Mouse (Mus musculus) heart, adult 2 months (tissue): ENCODE data around the gene Ccdc8. TPM values are rescaled to one million over a fixed set of nuclear protein-coding genes. Genes with fewer than 3 reads are reported as not detected.

ENCODE experiments used
- DNase-seq, 2 experiments: peaks; one replicate each; pipeline ENCODE4 v3.0.0; 2021
- H3K27ac ChIP-seq: fragments of 200-600 bp; 2 replicates; pipeline ENCODE4 v1.8.1; 2022
- H3K27me3 ChIP-seq: fragments of 200-500 bp; 2 replicates; pipeline ENCODE4 v1.6.1; 2012; ENCODE audit warnings: mild to moderate bottlenecking, low read length, inconsistent platforms, mixed read lengths; ENCODE audit not compliant: control insufficient read depth, insufficient read depth
- H3K36me3 ChIP-seq: fragments of 200-500 bp; 2 replicates; pipeline ENCODE4 v1.6.1; 2012; ENCODE audit warnings: low read length, inconsistent platforms; ENCODE audit not compliant: control insufficient read depth, insufficient read depth
- H3K4me1 ChIP-seq: fragments of 200-500 bp; 2 replicates; pipeline ENCODE4 v1.6.1; 2011; ENCODE audit warnings: low read length; ENCODE audit not compliant: control insufficient read depth, insufficient read depth
- H3K4me3 ChIP-seq: fragments of 200-600 bp; 2 replicates; pipeline ENCODE4 v1.8.1; 2022
- H3K79me2 ChIP-seq: fragments of 200-500 bp; replicated peaks from 2 replicates; pipeline ENCODE4 v1.6.1; 2012; ENCODE audit warnings: mild to moderate bottlenecking, inconsistent platforms, low read length, moderate library complexity, mixed read lengths; ENCODE audit not compliant: control insufficient read depth, insufficient read depth
- H3K9ac ChIP-seq: fragments of 200-500 bp; 2 replicates; pipeline ENCODE4 v1.6.1; 2012; ENCODE audit warnings: low read depth, mild to moderate bottlenecking, control low read depth, inconsistent platforms, low read length, mixed read lengths
- CTCF ChIP-seq: fragments of 200-600 bp; IDR thresholded peaks from 2 replicates; pipeline ENCODE4 v1.8.1; 2022; ENCODE audit warnings: antibody characterized with exemption, mild to moderate bottlenecking, moderate library complexity
- EP300 ChIP-seq: fragments of 200-500 bp; IDR thresholded peaks from 2 replicates; pipeline ENCODE4 v1.6.1; 2011; ENCODE audit warnings: low read depth, low read length, control low read depth; ENCODE audit not compliant: insufficient read depth
- POLR2A ChIP-seq: fragments of 200-500 bp; IDR thresholded peaks from 2 replicates; pipeline ENCODE4 v1.6.1; 2011; ENCODE audit warnings: mild to moderate bottlenecking, low read depth, low read length, control low read depth; ENCODE audit not compliant: insufficient read depth
- WGBS: fragments of 180-500 bp; shearing (Covaris S2); methylation state at CpG from one replicate; pipeline ENCODE4 v1.1.7; 2018; 5-methylcytosine and 5-hydroxymethylcytosine counted together
- intact Hi-C: fragments of 180-260 bp; cut with DNase I; formaldehyde crosslinking; loops from one replicate; pipeline ENCODE4 v1.15.1; 2025
- polyA plus RNA-seq: library from polyadenylated mRNA; depleted of rRNA; stranded (reverse); fragments of >200 nt; gene quantifications from 2 replicates; pipeline ENCODE4 v1.2.3, GENCODE M21; 2012
- total RNA-seq, 2 experiments: library from RNA; stranded (reverse); gene quantifications; 2 replicates each; pipeline ENCODE4 v1.2.3; 2021

The Ccdc8 gene
- total and polyA plus RNA-seq, 3 experiments = 2.7 to 4.4 (median 4.0) TPM

- peaks cover 39% of the 10 kb centered on the region for H3K4me1 ChIP-seq
- no peaks in the 10 kb centered on the region for H3K27me3 ChIP-seq
- H3K36me3 ChIP-seq = peaks cover 2% of the 10 kb centered on the region
- H3K9ac ChIP-seq = peak overlapping the region; percentile 15
- no peak for TF ChIP-seq CTCF
- TF ChIP-seq POLR2A = no peak
- no peak for TF ChIP-seq EP300
- DNase-seq = peak in 1 of 2 experiments; percentile 36
- H3K79me2 ChIP-seq = peaks cover 12% of the 10 kb centered on the region; the same call in 1 of the 2 replicates
- H3K4me3 ChIP-seq = no peak overlapping the region
- intact Hi-C loops = no loop called here
- WGBS = 4% methylated on average over 4 of the region's 4 CpGs
- peak overlapping the region; percentile 71 for H3K27ac ChIP-seq
These were observed 31.2 kb downstream of the Ccdc8 start for GRCm38 (mm10) chr7:17023701-17024100.

- Histone ChIP-seq H3K4me3 (no peak overlapping the region), H3K9ac (peak overlapping the region; percentile 15), H3K4me1 (peaks cover 39% of the 10 kb centered on the region), H3K36me3 (peaks cover 2% of the 10 kb centered on the region), H3K27ac (peak overlapping the region; percentile 71), H3K27me3 (no peaks in the 10 kb centered on the region), H3K79me2 (peaks cover 12% of the 10 kb centered on the region; the same call in 1 of the 2 replicates)
- TF ChIP-seq EP300 = no peak
- no peak for TF ChIP-seq CTCF
- TF ChIP-seq POLR2A = no peak
- peak; percentile 47 to 55 for DNase-seq
- intact Hi-C loops = no loop called here
- 42% methylated on average over 6 of the region's 6 CpGs for WGBS
These were observed 31.6 kb downstream of the Ccdc8 start for GRCm38 (mm10) chr7:17024141-17024540.

DNA sequence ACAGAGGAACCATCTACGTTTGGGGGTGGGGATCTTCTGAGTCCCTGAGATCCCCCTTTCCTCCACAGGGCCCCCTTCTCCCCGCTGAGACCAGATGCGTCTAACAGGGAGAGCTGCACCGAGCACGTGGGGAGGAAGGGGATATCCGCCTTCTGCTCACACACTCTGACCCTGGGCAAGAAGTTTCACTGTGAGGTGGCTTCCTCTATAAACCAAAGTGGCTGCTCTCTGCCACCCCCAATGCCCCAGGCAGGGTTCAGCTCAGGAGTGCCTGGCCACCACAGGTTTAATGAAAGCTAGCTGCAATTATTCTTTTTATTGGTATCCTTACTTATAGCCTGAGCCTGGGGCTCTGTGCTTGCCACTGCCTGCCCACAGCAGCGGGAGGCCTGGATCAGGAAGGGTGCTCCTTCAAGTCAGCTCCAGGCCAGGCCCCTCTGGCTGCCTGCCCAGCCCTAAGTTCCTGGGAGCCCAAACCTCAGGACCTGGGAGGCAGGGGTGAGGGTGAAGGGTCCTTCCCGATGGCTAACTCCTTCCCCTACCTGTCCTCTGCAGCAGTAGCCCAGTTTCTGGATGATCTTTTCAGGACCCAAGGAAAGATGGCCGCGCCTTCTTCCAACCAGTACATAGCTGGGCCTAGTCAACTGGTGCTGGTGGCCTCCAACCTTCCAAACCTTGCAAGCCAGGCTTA lies 32.5 kb downstream of the Ccdc8 start:
- H3K79me2 ChIP-seq = peaks cover 12% of the 10 kb centered on the region; the same call in 1 of the 2 replicates
- TF ChIP-seq POLR2A = no peak
- no peak for TF ChIP-seq CTCF
- no peak for TF ChIP-seq EP300

DNA sequence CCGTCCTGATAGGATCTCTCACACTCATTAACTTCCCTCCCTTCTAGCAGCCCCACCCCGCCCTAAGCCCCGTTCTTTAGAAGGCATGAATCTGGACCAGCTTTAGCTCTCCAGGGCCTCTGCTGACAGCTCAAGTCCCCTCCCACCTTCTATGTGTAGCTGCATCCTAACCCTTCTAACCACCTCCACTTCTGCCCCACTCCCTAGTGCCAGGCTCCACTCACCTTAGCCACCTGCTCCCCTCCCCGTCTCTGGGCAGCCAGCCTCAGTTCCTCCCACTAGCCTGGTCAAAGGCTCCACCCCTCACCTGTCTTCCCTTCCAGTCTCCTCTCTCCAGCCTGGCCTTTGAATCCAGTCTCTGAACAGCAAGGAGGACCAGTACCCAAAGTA lies 33.0 kb downstream of the Ccdc8 start:
- Histone ChIP-seq H3K4me1 (peaks cover 39% of the 10 kb centered on the region), H3K4me3 (no peak overlapping the region), H3K27ac (peak overlapping the region; percentile 71), H3K27me3 (no peaks in the 10 kb centered on the region), H3K9ac (peak overlapping the region; percentile 43), H3K79me2 (peaks cover 12% of the 10 kb centered on the region; the same call in 1 of the 2 replicates), H3K36me3 (peaks cover 2% of the 10 kb centered on the region)
- TF ChIP-seq CTCF (no peak), POLR2A (no peak), EP300 (no peak)
- 45% methylated on average over 4 of the region's 4 CpGs for WGBS
- intact Hi-C loops = no loop called here
- DNase-seq = no peak

More for the DNA sequence above, 32.5 kb downstream of the Ccdc8 start:
- intact Hi-C loops = no loop called here
- DNase-seq = peak; percentile 52 to 58
- no peak overlapping the region for H3K4me3 ChIP-seq
- H3K27ac ChIP-seq = peak overlapping the region; percentile 71
- H3K4me1 ChIP-seq = peaks cover 39% of the 10 kb centered on the region
- 37% methylated on average over 10 of the region's 10 CpGs for WGBS
- no peaks in the 10 kb centered on the region for H3K27me3 ChIP-seq
- H3K36me3 ChIP-seq = peaks cover 2% of the 10 kb centered on the region
- peak overlapping the region; percentile 43 for H3K9ac ChIP-seq

DNA sequence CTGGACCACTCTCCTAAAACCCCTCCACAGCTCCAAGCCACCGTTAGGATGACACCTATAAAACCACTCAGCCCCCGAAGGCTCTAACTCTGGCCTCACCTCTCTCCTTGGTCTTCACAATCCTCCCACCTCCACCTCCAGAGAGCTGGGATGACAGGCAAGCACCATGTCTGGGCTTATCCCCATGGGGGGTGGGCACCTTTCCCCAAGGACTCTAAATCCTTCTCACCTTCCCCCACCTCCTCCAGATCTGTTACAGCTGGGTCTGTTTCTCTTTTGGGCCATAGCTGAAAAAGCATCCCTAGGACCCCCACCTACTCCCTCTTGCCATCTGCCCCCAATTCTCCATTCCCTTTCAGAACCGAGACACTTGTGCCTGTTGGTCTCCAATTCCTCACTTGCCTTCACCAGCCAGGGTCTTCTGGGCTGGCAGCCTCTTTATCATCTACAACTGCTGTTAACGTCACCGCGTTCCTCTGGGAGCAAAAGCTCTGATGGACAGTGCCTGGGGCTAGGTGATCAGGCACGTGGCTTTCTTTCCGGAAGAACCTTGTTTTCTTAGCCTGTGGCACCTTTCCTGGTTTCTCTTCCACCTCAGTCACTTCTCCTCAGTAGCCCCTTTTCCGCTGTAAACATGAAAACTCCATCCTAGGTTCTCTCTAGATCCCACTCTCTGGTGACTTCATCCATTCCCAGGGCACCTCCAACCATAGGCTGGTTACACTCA lies 33.6 kb downstream of the Ccdc8 start:
- TF ChIP-seq POLR2A (no peak), EP300 (no peak), CTCF (no peak)
- 40% methylated on average over 9 of the region's 9 CpGs for WGBS
- no peak for DNase-seq
- peak overlapping the region; percentile 43 for H3K9ac ChIP-seq
- H3K4me1 ChIP-seq = peaks cover 39% of the 10 kb centered on the region
- H3K36me3 ChIP-seq = peaks cover 2% of the 10 kb centered on the region
- H3K79me2 ChIP-seq = peaks cover 12% of the 10 kb centered on the region; the same call in 1 of the 2 replicates
- no peak overlapping the region for H3K27ac ChIP-seq
- H3K27me3 ChIP-seq = no peaks in the 10 kb centered on the region
- intact Hi-C loops = loop anchor here (2.0 kb wide), 2 partner anchors 23 to 31 kb away; no protein-coding TSS in a partner anchor
- H3K4me3 ChIP-seq = no peak overlapping the region
